Mouse (Mus musculus) thymus, adult 2 months (tissue): Measurements from ENCODE around the gene Tmem121b. TPM values are rescaled to one million over a fixed set of nuclear protein-coding genes. Genes with fewer than 3 reads are reported as not detected.

ENCODE experiments used
- DNase-seq: peaks from one replicate; pipeline ENCODE4 v3.0.0; 2021
- H3K27ac ChIP-seq: fragments of 200-500 bp; 2 replicates; pipeline ENCODE4 v1.5.1; 2012; ENCODE audit warnings: low read length, control low read depth; ENCODE audit not compliant: control insufficient read depth, insufficient read depth
- H3K27me3 ChIP-seq: fragments of 200-500 bp; 2 replicates; pipeline ENCODE4 v1.6.1; 2012; ENCODE audit warnings: mild to moderate bottlenecking, low read length, moderate library complexity, mixed read lengths; ENCODE audit not compliant: control insufficient read depth, insufficient read depth
- H3K36me3 ChIP-seq: fragments of 200-500 bp; 2 replicates; pipeline ENCODE4 v1.6.1; 2012; ENCODE audit warnings: mild to moderate bottlenecking, low read length, moderate library complexity; ENCODE audit not compliant: control insufficient read depth, insufficient read depth
- H3K4me1 ChIP-seq: fragments of 200-500 bp; replicated peaks from 2 replicates; pipeline ENCODE4 v1.6.1; 2012; ENCODE audit warnings: low read length; ENCODE audit not compliant: control insufficient read depth, insufficient read depth
- H3K4me3 ChIP-seq: fragments of 200-500 bp; 2 replicates; pipeline ENCODE4 v1.5.1; 2012; ENCODE audit warnings: mild to moderate bottlenecking, low read length, control low read depth, moderate library complexity; ENCODE audit not compliant: control insufficient read depth, insufficient read depth
- CTCF ChIP-seq: fragments of 200-500 bp; IDR thresholded peaks from 2 replicates; pipeline ENCODE4 v1.5.1; 2012; ENCODE audit warnings: mild to moderate bottlenecking, control low read depth, low read length, moderate library complexity, borderline replicate concordance; ENCODE audit not compliant: control insufficient read depth, poor library complexity, insufficient read depth; ENCODE audit errors: extremely low read depth
- POLR2A ChIP-seq: fragments of 200-500 bp; IDR thresholded peaks from 2 replicates; pipeline ENCODE4 v1.6.1; 2012; ENCODE audit warnings: mild to moderate bottlenecking, low read length, control low read depth, moderate library complexity; ENCODE audit not compliant: control insufficient read depth, poor library complexity, insufficient read depth; ENCODE audit errors: extremely low read depth
- WGBS: fragments of 180-500 bp; shearing (Covaris S2); methylation state at CpG from one replicate; pipeline ENCODE4 v1.1.7; 2018; 5-methylcytosine and 5-hydroxymethylcytosine counted together
- polyA plus RNA-seq: library from polyadenylated mRNA; depleted of rRNA; stranded (reverse); fragments of >200 nt; gene quantifications from 2 replicates; pipeline ENCODE4 v1.2.3, GENCODE M21; 2012; rRNA removed

Tmem121b gene
- polyA plus RNA-seq: 1.2 and 1.4 TPM in 2 replicates

- Histone ChIP-seq H3K4me3 (peak within 1 kb of the TSS; percentile 40), H3K36me3 (no peaks in the 10 kb centered on the region), H3K4me1 (peaks cover 38% of the 10 kb centered on the region), H3K27me3 (peaks cover 28% of the 10 kb centered on the region), H3K27ac (no peak within 1 kb of the TSS)
- DNase-seq: no peak
- 3% methylated on average over 72 of the region's 84 CpGs for WGBS
- TF ChIP-seq CTCF (0 out of 2 replicates have a peak, but pooled peaks have one; percentile 34), POLR2A (no peak)
These were observed at the start of gene Tmem121b for GRCm38 (mm10) chr6:120493374-120494181. Tmem121b (minus strand) TSS chr6:120493807.

- H3K27me3 ChIP-seq: no peaks in the 10 kb centered on the region
- H3K27ac ChIP-seq: no peak overlapping the region
- WGBS: 42% methylated on average over 1 of the region's 1 CpGs
- no peak for DNase-seq
- no peaks in the 10 kb centered on the region for H3K36me3 ChIP-seq
- H3K4me3 ChIP-seq: no peak overlapping the region
- TF ChIP-seq POLR2A (no peak), CTCF (no peak)
- H3K4me1 ChIP-seq: 0 out of 2 replicates have a peak, but pooled peaks cover 4% of the 10 kb centered on the region
These were observed 48.5 kb upstream of the Tmem121b start for GRCm38 (mm10) chr6:120542061-120542460.

GRCm38 (mm10) chr6:120541386-120541785 lies 47.8 kb upstream of the Tmem121b start:
- TF ChIP-seq CTCF (no peak), POLR2A (no peak)
- Histone ChIP-seq H3K36me3 (no peaks in the 10 kb centered on the region), H3K27me3 (no peaks in the 10 kb centered on the region), H3K27ac (no peak overlapping the region), H3K4me1 (0 out of 2 replicates have a peak, but pooled peaks cover 3% of the 10 kb centered on the region), H3K4me3 (no peak overlapping the region)
- 85% methylated on average over 2 of the region's 2 CpGs for WGBS
- DNase-seq: no peak

GRCm38 (mm10) chr6:120539781-120540231 lies 46.2 kb upstream of the Tmem121b start:
- 0 out of 2 replicates have a peak, but pooled peaks cover 3% of the 10 kb centered on the region for H3K4me1 ChIP-seq
- 95% methylated on average over 10 of the region's 10 CpGs for WGBS
- no peak overlapping the region for H3K4me3 ChIP-seq
- no peak overlapping the region for H3K27ac ChIP-seq
- DNase-seq: no peak
- H3K27me3 ChIP-seq: no peaks in the 10 kb centered on the region
- TF ChIP-seq POLR2A (no peak), CTCF (no peak)
- no peaks in the 10 kb centered on the region for H3K36me3 ChIP-seq

- WGBS: 21% methylated on average over 16 of the region's 16 CpGs
- Histone ChIP-seq H3K4me1 (0 out of 2 replicates have a peak, but pooled peaks cover 3% of the 10 kb centered on the region), H3K36me3 (no peaks in the 10 kb centered on the region), H3K27me3 (no peaks in the 10 kb centered on the region), H3K27ac (no peak overlapping the region), H3K4me3 (no peak overlapping the region)
- TF ChIP-seq CTCF: peak; percentile 93; the same call in 1 of the 2 replicates
- TF ChIP-seq POLR2A: no peak
- peak; percentile 70 for DNase-seq
These were observed 45.6 kb upstream of the Tmem121b start for GRCm38 (mm10) chr6:120539132-120539759.

GRCm38 (mm10) chr6:120536337-120536736 lies 42.7 kb upstream of the Tmem121b start:
- peaks cover 6% of the 10 kb centered on the region; the same call in 1 of the 2 replicates for H3K4me1 ChIP-seq
- 83% methylated on average over 2 of the region's 2 CpGs for WGBS
- H3K4me3 ChIP-seq: no peak overlapping the region
- no peak overlapping the region for H3K27ac ChIP-seq
- H3K36me3 ChIP-seq: no peaks in the 10 kb centered on the region
- TF ChIP-seq POLR2A (no peak), CTCF (no peak)
- H3K27me3 ChIP-seq: no peaks in the 10 kb centered on the region
- DNase-seq: peak; percentile 8
